Mouse (Mus musculus) spleen, adult 2 months (tissue): ENCODE data around the gene Lgals1.

Source experiments
- CTCF ChIP-seq: fragments of 200-500 bp; IDR thresholded peaks from 2 replicates; pipeline ENCODE4 v1.5.1; 2011; ENCODE audit warnings: mild to moderate bottlenecking, inconsistent platforms; ENCODE audit not compliant: insufficient read depth, insufficient read length, insufficient replicate concordance; ENCODE audit errors: extremely low read depth
- POLR2A ChIP-seq: fragments of 200-500 bp; IDR thresholded peaks from 2 replicates; pipeline ENCODE4 v1.6.1; 2011; ENCODE audit warnings: low read depth, low read length, inconsistent platforms

- TF ChIP-seq CTCF (no peak), POLR2A (no peak)
These were observed 18.1 kb upstream of the Lgals1 start for GRCm38 (mm10) chr15:78908399-78908798.
